Mouse (Mus musculus) embryonic fibroblast, embryonic 13.5 days (primary cell): ENCODE results near the gene Vangl2. TPM values are rescaled to one million over a fixed set of nuclear protein-coding genes. Genes with fewer than 3 reads are reported as not detected.
A peak's percentile ranks its signal among the peaks of the same experiment; 100 is the strongest.

ENCODE experiments used
- H3K27ac ChIP-seq: 2 replicates; pipeline ENCODE4 v1.5.1; 2012; ENCODE audit warnings: low read length, control low read depth, inconsistent platforms; ENCODE audit not compliant: insufficient read depth
- H3K4me1 ChIP-seq: 2 replicates; pipeline ENCODE4 v1.6.1; 2011; ENCODE audit warnings: low read length; ENCODE audit not compliant: control insufficient read depth, insufficient read depth
- H3K4me3 ChIP-seq: 2 replicates; pipeline ENCODE4 v1.5.1; 2011; ENCODE audit warnings: mild to moderate bottlenecking, control low read depth, low read length; ENCODE audit not compliant: insufficient read depth
- CTCF ChIP-seq: IDR thresholded peaks from 2 replicates; pipeline ENCODE4 v1.5.1; 2011; ENCODE audit warnings: mild to moderate bottlenecking, control low read depth, low read length, moderate library complexity, borderline replicate concordance; ENCODE audit not compliant: insufficient read depth
- POLR2A ChIP-seq: IDR thresholded peaks from 2 replicates; pipeline ENCODE4 v1.6.1; 2011; ENCODE audit warnings: low read depth, mild to moderate bottlenecking, control low read depth, low read length, moderate library complexity
- polyA plus RNA-seq: library from polyadenylated mRNA; stranded (reverse); fragments of >200 nt; gene quantifications from 2 replicates; pipeline ENCODE4 v1.2.4, GENCODE M21; 2011; ENCODE audit warnings: low read depth; ENCODE audit not compliant: missing spikeins, insufficient read length

Vangl2 gene
- polyA plus RNA-seq, 1 experiment = 12.3 TPM

- no peaks in the 10 kb centered on the region for H3K4me1 ChIP-seq
- no peak overlapping the region for H3K27ac ChIP-seq
- TF ChIP-seq CTCF (no peak), POLR2A (no peak)
- H3K4me3 ChIP-seq = no peak overlapping the region
Measured at GRCm38 (mm10) chr1:172058874-172059273, 30.6 kb upstream of the Vangl2 start.

GRCm38 (mm10) chr1:172058321-172058720 lies 30.1 kb upstream of the Vangl2 start:
- H3K27ac ChIP-seq = no peak overlapping the region
- no peaks in the 10 kb centered on the region; the same call in 1 of the 2 replicates for H3K4me1 ChIP-seq
- H3K4me3 ChIP-seq = no peak overlapping the region
- TF ChIP-seq CTCF = no peak
- no peak for TF ChIP-seq POLR2A

- H3K27ac ChIP-seq = no peak within 1 kb of the TSS
- no peak within 1 kb of the TSS for H3K4me3 ChIP-seq
- no peak for TF ChIP-seq POLR2A
- TF ChIP-seq CTCF = no peak
Measured at GRCm38 (mm10) chr1:172057491-172057921, 29.3 kb upstream of the Vangl2 start, which contains the start of gene Nhlh1. Nhlh1 (minus strand) TSS chr1:172057573.

GRCm38 (mm10) chr1:172056251-172056650 lies 28.0 kb upstream of the Vangl2 start:
- no peak overlapping the region for H3K27ac ChIP-seq
- no peak overlapping the region for H3K4me3 ChIP-seq
- no peaks in the 10 kb centered on the region; the same call in 1 of the 2 replicates for H3K4me1 ChIP-seq
- TF ChIP-seq POLR2A (no peak), CTCF (no peak)

More at GRCm38 (mm10) chr1:172057491-172057921, 29.3 kb upstream of the Vangl2 start, which contains the start of gene Nhlh1:
- H3K4me1 ChIP-seq = no peaks in the 10 kb centered on the region; the same call in 1 of the 2 replicates

- no peak overlapping the region for H3K27ac ChIP-seq
- no peaks in the 10 kb centered on the region; the same call in 1 of the 2 replicates for H3K4me1 ChIP-seq
- TF ChIP-seq POLR2A (no peak), CTCF (no peak)
- no peak overlapping the region for H3K4me3 ChIP-seq
Measured at GRCm38 (mm10) chr1:172053541-172054440, 25.5 kb upstream of the Vangl2 start.

GRCm38 (mm10) chr1:172052766-172053279 lies 24.6 kb upstream of the Vangl2 start:
- TF ChIP-seq POLR2A = no peak
- TF ChIP-seq CTCF = no peak
- Histone ChIP-seq H3K27ac (no peak overlapping the region), H3K4me3 (no peak overlapping the region), H3K4me1 (no peaks in the 10 kb centered on the region; the same call in 1 of the 2 replicates)

- Histone ChIP-seq H3K4me1 (no peaks in the 10 kb centered on the region; the same call in 1 of the 2 replicates), H3K27ac (no peak overlapping the region), H3K4me3 (no peak overlapping the region)
- no peak for TF ChIP-seq CTCF
- TF ChIP-seq POLR2A = no peak
Measured at GRCm38 (mm10) chr1:172049131-172049782, 21.0 kb upstream of the Vangl2 start.

- TF ChIP-seq POLR2A = no peak
- no peak for TF ChIP-seq CTCF
- Histone ChIP-seq H3K4me1 (no peaks in the 10 kb centered on the region), H3K4me3 (no peak overlapping the region), H3K27ac (no peak overlapping the region)
Measured at GRCm38 (mm10) chr1:172048241-172048734, 20.0 kb upstream of the Vangl2 start.

GRCm38 (mm10) chr1:172046938-172047337 lies 18.7 kb upstream of the Vangl2 start:
- Histone ChIP-seq H3K4me1 (no peaks in the 10 kb centered on the region), H3K27ac (no peak overlapping the region), H3K4me3 (no peak overlapping the region)
- TF ChIP-seq POLR2A (no peak), CTCF (peak; percentile 51)

GRCm38 (mm10) chr1:172046410-172046809 lies 18.2 kb upstream of the Vangl2 start:
- Histone ChIP-seq H3K27ac (no peak overlapping the region), H3K4me1 (no peaks in the 10 kb centered on the region), H3K4me3 (no peak overlapping the region)
- TF ChIP-seq POLR2A (no peak), CTCF (no peak)
